Mouse (Mus musculus) olfactory bulb, adult 2 months (tissue): ENCODE measurements around the gene Bst2.

Experiments
- CTCF ChIP-seq: fragments of 200-500 bp; IDR thresholded peaks from 2 replicates; pipeline ENCODE4 v1.5.1; 2012; ENCODE audit warnings: low read depth, mild to moderate bottlenecking, low read length, moderate library complexity; ENCODE audit not compliant: insufficient read depth
- POLR2A ChIP-seq: fragments of 200-500 bp; IDR thresholded peaks from 2 replicates; pipeline ENCODE4 v1.6.1; 2012; ENCODE audit warnings: mild to moderate bottlenecking, low read depth, low read length, moderate library complexity; ENCODE audit not compliant: insufficient read depth

GRCm38 (mm10) chr8:71495039-71495438, 42.2 kb downstream of the Bst2 start:
- TF ChIP-seq CTCF (peak; percentile 86), POLR2A (no peak)
